Mouse (Mus musculus): Measurements from ENCODE around the gene Mmp7. TPM values are rescaled to one million over a fixed set of nuclear protein-coding genes. Genes with fewer than 3 reads are reported as not detected.

The Mmp7 gene
- polyA plus RNA-seq, 1 experiment from 2014 or later = 1.3 TPM

- Histone ChIP-seq H3K9me3 (ENCODE audit: control insufficient read depth, low read length) (no peaks in the 10 kb centered on the region), H3K27ac (ENCODE audit: low read length) (no peak overlapping the region), H3K4me3 (ENCODE audit: low read length) (no peak overlapping the region), H3K9ac (ENCODE audit: low read depth, low read length) (no peak overlapping the region), H3K4me1 (ENCODE audit: control insufficient read depth, insufficient read depth, low read length) (no peaks in the 10 kb centered on the region), H3K27me3 (replicated peaks; ENCODE audit: control insufficient read depth, insufficient read depth, low read length) (no peaks in the 10 kb centered on the region), H3K4me2 (ENCODE audit: low read depth, low read length) (no peak overlapping the region), H3K36me3 (ENCODE audit: control insufficient read depth, insufficient read depth, low read length) (no peaks in the 10 kb centered on the region)
- 67% methylated on average over 2 of the region's 2 CpGs for WGBS
- ATAC-seq = no peak
Observed at GRCm38 (mm10) chr9:7714908-7715175, 23.0 kb downstream of the Mmp7 start.

DNA sequence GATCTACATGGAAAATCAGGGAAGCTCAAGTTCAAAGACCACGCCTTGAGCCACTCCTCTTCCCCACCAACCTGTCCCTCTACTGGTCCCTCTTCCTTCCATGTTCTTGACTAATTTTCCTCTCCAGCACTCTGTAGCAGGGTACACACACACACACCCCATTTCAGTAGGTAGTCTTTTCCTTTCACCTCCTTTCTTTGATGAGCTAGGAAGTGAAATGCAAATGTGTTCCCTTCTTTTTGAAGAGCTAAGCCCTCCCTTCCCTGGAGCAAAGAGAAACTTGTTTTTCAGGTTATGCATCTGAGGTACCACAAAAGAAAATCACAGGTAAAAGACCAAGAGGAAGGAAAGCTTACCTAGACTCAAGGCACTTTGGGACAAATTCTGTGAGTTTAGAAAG lies 29.7 kb downstream of the Mmp7 start:
- no peak for ATAC-seq
- H3K4me1 ChIP-seq (ENCODE audit: control insufficient read depth, insufficient read depth, low read length) = no peaks in the 10 kb centered on the region
- no peaks in the 10 kb centered on the region for H3K9me3 ChIP-seq (ENCODE audit: control insufficient read depth, low read length)
- WGBS = 79% methylated on average over 1 of the region's 1 CpGs
- no peak overlapping the region for H3K4me2 ChIP-seq (ENCODE audit: low read depth, low read length)
- H3K4me3 ChIP-seq (ENCODE audit: low read length) = no peak overlapping the region
- no peaks in the 10 kb centered on the region for H3K27me3 ChIP-seq (replicated peaks; ENCODE audit: control insufficient read depth, insufficient read depth, low read length)
- no peak overlapping the region for H3K27ac ChIP-seq (ENCODE audit: low read length)
- H3K9ac ChIP-seq (ENCODE audit: low read depth, low read length) = no peak overlapping the region
- H3K36me3 ChIP-seq (ENCODE audit: control insufficient read depth, insufficient read depth, low read length) = no peaks in the 10 kb centered on the region

DNA sequence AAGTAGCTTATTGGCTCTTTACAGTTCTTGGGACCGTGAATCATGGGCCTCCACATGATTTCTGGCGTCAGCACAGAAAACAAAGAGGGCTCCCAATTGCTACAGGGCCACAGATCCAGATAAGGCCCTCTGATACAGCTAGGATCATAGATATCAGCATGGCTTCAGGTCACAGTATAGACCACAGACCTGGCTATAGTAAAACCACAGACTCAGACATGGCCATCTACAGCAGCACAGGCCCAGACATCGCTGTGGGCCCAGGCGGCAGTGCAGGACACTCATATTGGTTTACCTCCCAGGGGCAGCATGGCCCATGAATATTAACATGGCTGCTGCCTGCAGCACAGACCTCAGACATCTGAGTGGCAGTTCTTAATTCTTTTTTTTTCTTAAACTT lies 37.1 kb downstream of the Mmp7 start:
- Histone ChIP-seq H3K9ac (ENCODE audit: low read depth, low read length) (no peak overlapping the region), H3K9me3 (ENCODE audit: control insufficient read depth, low read length) (no peaks in the 10 kb centered on the region), H3K27me3 (replicated peaks; ENCODE audit: control insufficient read depth, insufficient read depth, low read length) (no peaks in the 10 kb centered on the region), H3K4me3 (ENCODE audit: low read length) (no peak overlapping the region), H3K4me1 (ENCODE audit: control insufficient read depth, insufficient read depth, low read length) (no peaks in the 10 kb centered on the region), H3K27ac (ENCODE audit: low read length) (no peak overlapping the region), H3K4me2 (ENCODE audit: low read depth, low read length) (no peak overlapping the region), H3K36me3 (ENCODE audit: control insufficient read depth, insufficient read depth, low read length) (no peaks in the 10 kb centered on the region)
- 85% methylated on average over 4 of the region's 4 CpGs for WGBS
- no peak for ATAC-seq

- H3K27me3 ChIP-seq (replicated peaks; ENCODE audit: control insufficient read depth, insufficient read depth, low read length) = no peaks in the 10 kb centered on the region
- WGBS = 79% methylated on average over 1 of the region's 1 CpGs
Observed at GRCm38 (mm10) chr9:7742696-7743095, 50.8 kb downstream of the Mmp7 start.

GRCm38 (mm10) chr9:7744156-7744555 lies 52.3 kb downstream of the Mmp7 start:
- Histone ChIP-seq H3K4me1 (ENCODE audit: control insufficient read depth, insufficient read depth, low read length) (no peaks in the 10 kb centered on the region), H3K27ac (ENCODE audit: low read length) (no peak overlapping the region), H3K36me3 (ENCODE audit: control insufficient read depth, insufficient read depth, low read length) (no peaks in the 10 kb centered on the region), H3K4me3 (ENCODE audit: low read length) (no peak overlapping the region), H3K4me2 (ENCODE audit: low read depth, low read length) (no peak overlapping the region), H3K27me3 (replicated peaks; ENCODE audit: control insufficient read depth, insufficient read depth, low read length) (no peaks in the 10 kb centered on the region), H3K9ac (ENCODE audit: low read depth, low read length) (no peak overlapping the region), H3K9me3 (ENCODE audit: control insufficient read depth, low read length) (no peaks in the 10 kb centered on the region)
- 49% methylated on average over 1 of the region's 1 CpGs for WGBS
- ATAC-seq = no peak

More at GRCm38 (mm10) chr9:7742696-7743095, 50.8 kb downstream of the Mmp7 start:
- Histone ChIP-seq H3K27ac (ENCODE audit: low read length) (no peak overlapping the region), H3K4me1 (ENCODE audit: control insufficient read depth, insufficient read depth, low read length) (no peaks in the 10 kb centered on the region), H3K36me3 (ENCODE audit: control insufficient read depth, insufficient read depth, low read length) (no peaks in the 10 kb centered on the region), H3K4me2 (ENCODE audit: low read depth, low read length) (no peak overlapping the region), H3K9me3 (ENCODE audit: control insufficient read depth, low read length) (no peaks in the 10 kb centered on the region), H3K9ac (ENCODE audit: low read depth, low read length) (no peak overlapping the region), H3K4me3 (ENCODE audit: low read length) (no peak overlapping the region)
- ATAC-seq = no peak

- Histone ChIP-seq H3K4me3 (ENCODE audit: low read length) (no peak overlapping the region), H3K36me3 (ENCODE audit: control insufficient read depth, insufficient read depth, low read length) (no peaks in the 10 kb centered on the region), H3K4me2 (ENCODE audit: low read depth, low read length) (no peak overlapping the region), H3K9ac (ENCODE audit: low read depth, low read length) (no peak overlapping the region), H3K27ac (ENCODE audit: low read length) (no peak overlapping the region), H3K9me3 (ENCODE audit: control insufficient read depth, low read length) (no peaks in the 10 kb centered on the region), H3K4me1 (ENCODE audit: control insufficient read depth, insufficient read depth, low read length) (no peaks in the 10 kb centered on the region), H3K27me3 (replicated peaks; ENCODE audit: control insufficient read depth, insufficient read depth, low read length) (no peaks in the 10 kb centered on the region)
- WGBS = 78% methylated on average over 3 of the region's 3 CpGs
- ATAC-seq = no peak
Observed at GRCm38 (mm10) chr9:7748881-7749280, 57.0 kb downstream of the Mmp7 start.

Other genes with a start within 250 kb of the Mmp7 start
- gene Mmp3, start 246.3 kb upstream of the Mmp7 start, polyA plus RNA-seq (2015; fragmentation: Nextera tagmentation; extraction: Ambion mirVana) = 0.07 TPM in 1 of 2 replicates, not detected in the other
- 0.37 and 0.66 TPM in 2 replicates for gene Mmp10, start 189.7 kb upstream of the Mmp7 start, polyA plus RNA-seq (2015; fragmentation: Nextera tagmentation; extraction: Ambion mirVana)
- gene Mmp8, start 133.6 kb upstream of the Mmp7 start, polyA plus RNA-seq (2015; fragmentation: Nextera tagmentation; extraction: Ambion mirVana) = 0.44 and 0.95 TPM in 2 replicates
- gene Mmp27, start 120.7 kb upstream of the Mmp7 start, polyA plus RNA-seq (2015; fragmentation: Nextera tagmentation; extraction: Ambion mirVana) = not detected in 2 replicates
- gene Mmp20, start 63.9 kb upstream of the Mmp7 start, polyA plus RNA-seq (2015; fragmentation: Nextera tagmentation; extraction: Ambion mirVana) = 0.22 and 0.24 TPM in 2 replicates
- gene Tmem123, start 72.0 kb downstream of the Mmp7 start, polyA plus RNA-seq (2015; fragmentation: Nextera tagmentation; extraction: Ambion mirVana) = 61.6 and 62.1 TPM in 2 replicates
- gene Birc2, start 145.0 kb downstream of the Mmp7 start, polyA plus RNA-seq (2015; fragmentation: Nextera tagmentation; extraction: Ambion mirVana) = 26.9 and 27.6 TPM in 2 replicates
- gene Birc3, start 181.1 kb downstream of the Mmp7 start, polyA plus RNA-seq (2015; fragmentation: Nextera tagmentation; extraction: Ambion mirVana) = 12.7 and 15.3 TPM in 2 replicates

All from intestine, embryonic 16.5 days (tissue).